Mouse (Mus musculus) kidney, postnatal 0 days (tissue): ENCODE data around the gene Rnasel. TPM values are rescaled to one million over a fixed set of nuclear protein-coding genes. Genes with fewer than 3 reads are reported as not detected.

ENCODE experiments used
- ATAC-seq: fragments of 200-750 bp; cut with Nextera tagmentation; replicated peaks from 2 replicates; pipeline ENCODE4 v1.8.0; 2017; ENCODE audit warnings: low read depth, moderate number of reproducible peaks, moderate TSS enrichment, moderate library complexity; ENCODE audit not compliant: low FRiP score
- DNase-seq: peaks from one replicate; pipeline ENCODE4 v3.0.0-alpha.2; 2016; ENCODE audit warnings: low spot score
- H3K27ac ChIP-seq: fragments of 300-500 bp; sonication (generic); 2 replicates; pipeline ENCODE4 v1.5.1; 2014; ENCODE audit warnings: mild to moderate bottlenecking
- H3K27me3 ChIP-seq: fragments of 300-500 bp; sonication (generic); 2 replicates; pipeline ENCODE4 v1.6.1; 2014; ENCODE audit warnings: low read length, mixed read lengths; ENCODE audit not compliant: insufficient read depth
- H3K36me3 ChIP-seq: fragments of 300-500 bp; sonication (generic); 2 replicates; pipeline ENCODE4 v1.6.1; 2014; ENCODE audit warnings: low read length, mixed read lengths; ENCODE audit not compliant: insufficient read depth
- H3K4me1 ChIP-seq: fragments of 300-500 bp; sonication (generic); replicated peaks from 2 replicates; pipeline ENCODE4 v1.6.1; 2014; ENCODE audit warnings: antibody characterized with exemption, low read length, mixed read lengths; ENCODE audit not compliant: insufficient read depth
- H3K4me2 ChIP-seq: fragments of 300-500 bp; sonication (generic); 2 replicates; pipeline ENCODE4 v1.6.1; 2014; ENCODE audit warnings: mild to moderate bottlenecking, low read length, moderate library complexity, mixed read lengths
- H3K4me3 ChIP-seq: fragments of 300-500 bp; sonication (generic); replicated peaks from 2 replicates; pipeline ENCODE4 v1.5.1; 2014; ENCODE audit warnings: low read depth, low read length
- H3K9ac ChIP-seq: fragments of 300-500 bp; sonication (generic); 2 replicates; pipeline ENCODE4 v1.6.1; 2014; ENCODE audit warnings: low read depth, low read length
- H3K9me3 ChIP-seq: fragments of 300-500 bp; sonication (generic); replicated peaks from 2 replicates; pipeline ENCODE4 v1.6.1; 2016; ENCODE audit warnings: low read length, inconsistent platforms, mixed read lengths
- CTCF ChIP-seq: IDR thresholded peaks from 2 replicates; pipeline ENCODE4 v1.5.1; 2016; ENCODE audit warnings: antibody characterized with exemption, low read depth, mild to moderate bottlenecking, moderate library complexity
- WGBS: fragments of 180-500 bp; shearing (Covaris S2); extraction: QIAGEN DNeasy Blood & Tissue Kit; methylation state at CpG from one replicate; pipeline ENCODE4 v1.1.7; 2014; 5-methylcytosine and 5-hydroxymethylcytosine counted together
- polyA plus RNA-seq: library from polyadenylated mRNA; unstranded; fragments of >200 nt; fragmentation: Nextera tagmentation; extraction: Ambion mirVana; gene quantifications from 2 replicates; pipeline ENCODE4 v1.2.1, GENCODE M21; 2015

The Rnasel gene
- polyA plus RNA-seq, 1 experiment from 2014 or later = 10.8 TPM

GRCm38 (mm10) chr1:153776257-153776656, 27.0 kb downstream of the Rnasel start:
- Histone ChIP-seq H3K9me3 (no peaks in the 10 kb centered on the region), H3K36me3 (no peaks in the 10 kb centered on the region), H3K9ac (no peak overlapping the region), H3K4me2 (no peak overlapping the region), H3K27ac (no peak overlapping the region), H3K4me1 (no peaks in the 10 kb centered on the region), H3K4me3 (no peak overlapping the region), H3K27me3 (no peaks in the 10 kb centered on the region)
- ATAC-seq (no peak), DNase-seq (no peak)
- 92% methylated on average over 7 of the region's 7 CpGs for WGBS
- TF ChIP-seq CTCF = no peak

DNA sequence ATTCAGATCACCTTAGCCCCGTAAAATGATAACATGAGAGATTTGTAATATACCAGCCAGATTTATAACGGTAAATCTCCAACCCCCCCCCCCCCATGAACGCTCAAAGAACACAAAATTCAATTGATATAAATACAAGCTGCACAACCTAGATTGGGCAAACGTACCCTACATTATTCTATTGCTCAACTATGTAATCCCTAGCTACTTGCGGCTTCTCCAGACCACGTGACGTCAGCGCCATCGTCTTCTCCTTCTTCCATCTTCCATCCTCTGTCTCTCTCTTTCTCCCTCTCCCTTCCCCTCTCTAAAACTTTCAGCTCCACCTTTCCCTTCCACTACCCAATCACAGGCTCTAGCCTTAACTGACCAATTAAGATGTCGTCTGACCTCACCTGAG, 29.0 kb downstream of the Rnasel start:
- H3K9me3 ChIP-seq = no peaks in the 10 kb centered on the region

DNA sequence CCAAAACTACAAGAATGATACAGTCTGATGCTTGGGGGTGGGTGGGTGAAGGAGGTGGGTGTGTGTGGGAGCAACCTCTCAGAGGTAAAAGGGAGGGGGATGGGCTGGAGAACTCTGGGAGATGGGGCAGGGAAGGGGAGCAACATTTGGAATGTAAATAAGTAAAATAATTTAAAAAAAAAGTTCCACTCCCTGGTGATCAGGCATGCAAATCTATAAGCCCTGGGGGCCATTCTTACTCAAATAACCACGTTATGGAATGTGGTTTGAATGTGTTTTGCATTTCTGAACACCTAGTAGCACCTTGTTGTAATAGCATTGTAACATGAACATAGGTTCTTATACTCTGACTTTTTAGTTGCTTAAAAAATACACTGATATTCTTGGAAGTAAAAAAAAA, 34.1 kb downstream of the Rnasel start:
- Histone ChIP-seq H3K36me3 (no peaks in the 10 kb centered on the region), H3K9ac (no peak overlapping the region), H3K9me3 (no peaks in the 10 kb centered on the region), H3K4me2 (no peak overlapping the region), H3K27me3 (no peaks in the 10 kb centered on the region), H3K27ac (no peak overlapping the region), H3K4me1 (no peaks in the 10 kb centered on the region), H3K4me3 (no peak overlapping the region)
- TF ChIP-seq CTCF = no peak
- WGBS = 23% methylated on average over 1 of the region's 1 CpGs
- DNase-seq (no peak), ATAC-seq (no peak)

More for the DNA sequence above, 29.0 kb downstream of the Rnasel start:
- Histone ChIP-seq H3K36me3 (no peaks in the 10 kb centered on the region), H3K27me3 (no peaks in the 10 kb centered on the region), H3K4me1 (no peaks in the 10 kb centered on the region), H3K4me3 (no peak overlapping the region), H3K27ac (no peak overlapping the region), H3K9ac (no peak overlapping the region), H3K4me2 (no peak overlapping the region)
- WGBS = 91% methylated on average over 10 of the region's 10 CpGs
- ATAC-seq (no peak), DNase-seq (no peak)
- no peak for TF ChIP-seq CTCF

GRCm38 (mm10) chr1:153785608-153786007, 36.4 kb downstream of the Rnasel start:
- ATAC-seq (no peak), DNase-seq (no peak)
- Histone ChIP-seq H3K4me2 (no peak overlapping the region), H3K9ac (no peak overlapping the region), H3K4me1 (no peaks in the 10 kb centered on the region), H3K27me3 (no peaks in the 10 kb centered on the region), H3K27ac (no peak overlapping the region), H3K4me3 (no peak overlapping the region), H3K36me3 (no peaks in the 10 kb centered on the region), H3K9me3 (no peaks in the 10 kb centered on the region)
- no peak for TF ChIP-seq CTCF
- 63% methylated on average over 4 of the region's 4 CpGs for WGBS

DNA sequence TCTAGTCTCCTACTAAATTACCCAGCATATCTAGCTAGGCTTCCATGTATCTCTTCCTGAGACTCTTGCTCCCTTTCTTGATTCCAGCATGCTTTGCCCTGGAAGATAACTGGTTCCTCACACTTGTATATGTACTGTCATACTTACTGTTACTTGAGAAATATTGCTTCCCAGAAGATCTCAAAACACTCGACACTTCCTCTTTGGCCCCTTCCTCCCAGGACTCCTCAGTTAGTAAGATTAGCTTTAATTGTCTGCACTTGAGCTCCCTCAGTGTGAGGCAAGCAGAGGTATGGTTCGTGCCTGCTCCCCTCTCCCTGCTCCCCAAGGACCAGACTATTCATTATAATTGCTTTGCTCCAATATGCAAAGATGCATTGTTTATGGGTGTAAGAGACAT, 41.5 kb downstream of the Rnasel start:
- no peak for TF ChIP-seq CTCF
- no peak overlapping the region for H3K27ac ChIP-seq
- DNase-seq (no peak), ATAC-seq (no peak)
- no peak overlapping the region for H3K4me3 ChIP-seq
- no peaks in the 10 kb centered on the region for H3K4me1 ChIP-seq
- 55% methylated on average over 2 of the region's 2 CpGs for WGBS
- H3K27me3 ChIP-seq = no peaks in the 10 kb centered on the region
- H3K9me3 ChIP-seq = no peaks in the 10 kb centered on the region
- H3K9ac ChIP-seq = no peak overlapping the region
- no peak overlapping the region for H3K4me2 ChIP-seq
- H3K36me3 ChIP-seq = no peaks in the 10 kb centered on the region

DNA sequence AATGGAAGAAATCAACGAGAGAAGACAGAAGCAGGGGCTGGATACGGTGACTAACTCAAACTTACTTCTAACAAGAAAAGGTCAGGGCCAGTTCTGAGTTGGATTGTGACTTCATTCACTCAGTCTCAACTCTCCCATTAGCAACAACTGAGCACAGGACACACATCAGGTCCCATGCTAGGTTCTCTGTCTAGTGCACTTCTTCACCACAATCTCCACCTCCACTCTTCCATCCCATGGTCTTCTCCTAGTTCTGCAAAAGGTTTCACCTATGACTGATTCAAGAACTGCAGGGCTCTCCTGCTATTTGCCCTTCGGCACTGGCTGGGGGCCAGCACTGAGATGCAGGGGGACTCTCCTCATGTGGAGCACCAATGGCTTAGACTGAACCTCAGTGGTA, 45.0 kb downstream of the Rnasel start:
- 48% methylated on average over 3 of the region's 3 CpGs for WGBS
- no peak overlapping the region for H3K9ac ChIP-seq

GRCm38 (mm10) chr1:153802691-153803090, 53.5 kb downstream of the Rnasel start:
- Histone ChIP-seq H3K4me1 (no peaks in the 10 kb centered on the region), H3K36me3 (no peaks in the 10 kb centered on the region), H3K27ac (no peak overlapping the region), H3K4me3 (no peak overlapping the region), H3K27me3 (no peaks in the 10 kb centered on the region), H3K9me3 (no peaks in the 10 kb centered on the region), H3K4me2 (no peak overlapping the region), H3K9ac (no peak overlapping the region)
- DNase-seq = no peak
- no peak for TF ChIP-seq CTCF
- 87% methylated on average over 7 of the region's 7 CpGs for WGBS
- no peak for ATAC-seq

More for the DNA sequence above, 45.0 kb downstream of the Rnasel start:
- no peak overlapping the region for H3K4me3 ChIP-seq
- H3K27ac ChIP-seq = no peak overlapping the region
- DNase-seq = no peak
- H3K27me3 ChIP-seq = no peaks in the 10 kb centered on the region
- H3K36me3 ChIP-seq = no peaks in the 10 kb centered on the region
- no peak for ATAC-seq
- no peak overlapping the region for H3K4me2 ChIP-seq
- no peaks in the 10 kb centered on the region for H3K9me3 ChIP-seq
- no peak for TF ChIP-seq CTCF
- no peaks in the 10 kb centered on the region for H3K4me1 ChIP-seq
